Mouse (Mus musculus) ZHBTc4 (cell line): ENCODE measurements at regions not wholly inside any gene's neighbourhood (a gene's known extent, or its start where the extent isn't known, plus 50 kb on each side); places are given as distances from the start of the nearest gene placed in this dataset.

Experiments used
- DNase-seq: peaks from one replicate; pipeline ENCODE4 v3.0.0-alpha.2; 2011; ENCODE audit warnings: low read depth, low spot score

DNA sequence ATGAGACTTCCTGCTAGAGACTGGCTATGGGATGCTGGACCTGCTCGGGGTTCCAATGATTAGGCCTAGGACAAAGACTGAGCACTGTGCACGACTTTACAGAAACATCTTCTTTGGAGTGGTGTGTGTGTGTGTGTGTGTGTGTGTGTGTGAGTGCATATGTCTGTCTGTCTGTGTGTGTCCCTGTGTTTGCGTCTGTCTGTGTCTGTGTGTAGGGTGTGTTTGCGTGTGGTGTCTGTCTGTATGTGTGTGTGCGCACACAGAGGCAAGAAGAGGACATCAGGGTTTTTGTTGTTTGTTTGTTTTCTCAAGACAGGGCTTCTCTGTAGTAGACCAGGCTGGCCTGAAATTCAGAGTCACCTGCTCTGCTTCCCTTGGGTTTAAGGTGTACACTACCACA lies 51.9 kb upstream of the Slco4a1 start:
- no peak for DNase-seq

DNA sequence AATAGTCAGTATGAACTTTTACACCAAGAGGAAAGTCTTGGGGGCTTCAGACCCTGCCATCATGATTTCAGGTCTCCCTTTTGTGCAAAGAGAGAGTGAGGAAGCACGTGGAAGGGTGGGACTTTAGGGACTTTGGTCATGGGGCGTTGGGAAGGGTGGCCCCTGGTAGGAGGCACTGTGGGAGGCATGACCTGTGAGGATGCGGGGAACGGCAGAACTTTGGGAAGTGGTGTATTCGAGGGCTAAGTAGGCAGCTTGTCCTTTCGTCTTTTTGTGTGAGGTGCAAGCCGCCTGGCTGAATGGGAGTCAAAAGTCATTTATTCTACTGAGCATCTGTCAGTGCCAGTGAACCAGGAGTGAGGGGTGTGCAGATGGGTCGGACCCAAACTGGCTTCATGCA lies 52.4 kb upstream of the Slco4a1 start:
- DNase-seq, result no peak

DNA sequence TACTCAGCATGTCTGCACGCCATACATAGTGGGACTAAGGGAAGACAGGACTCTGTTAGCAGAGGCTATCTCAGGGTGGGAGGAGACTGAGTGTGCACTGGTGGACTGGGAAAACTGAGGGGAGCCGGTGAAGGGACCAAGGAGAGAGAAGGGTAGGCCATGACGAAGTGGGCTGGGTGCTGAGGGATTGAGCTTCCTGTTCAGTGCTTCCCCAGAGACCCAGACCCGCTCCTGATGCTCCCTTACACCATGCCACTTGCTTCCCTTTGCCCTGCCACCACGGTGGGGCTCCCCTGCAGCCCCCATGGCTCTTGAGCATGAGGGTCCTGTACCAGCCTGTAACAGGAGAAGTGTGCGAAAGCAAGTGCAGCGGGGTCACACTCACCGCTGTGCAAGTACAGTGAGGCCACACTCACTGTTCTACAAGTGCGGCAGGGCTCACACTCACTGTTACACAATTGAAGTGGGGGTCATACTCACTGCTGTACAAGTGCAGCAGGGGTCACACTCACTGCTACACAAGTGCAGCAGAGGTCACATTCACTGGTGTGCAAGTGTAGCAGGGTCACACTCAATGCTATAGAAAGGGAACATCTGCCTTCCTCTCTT lies 53.1 kb upstream of the Slco4a1 start:
- DNase-seq, result no peak

DNA sequence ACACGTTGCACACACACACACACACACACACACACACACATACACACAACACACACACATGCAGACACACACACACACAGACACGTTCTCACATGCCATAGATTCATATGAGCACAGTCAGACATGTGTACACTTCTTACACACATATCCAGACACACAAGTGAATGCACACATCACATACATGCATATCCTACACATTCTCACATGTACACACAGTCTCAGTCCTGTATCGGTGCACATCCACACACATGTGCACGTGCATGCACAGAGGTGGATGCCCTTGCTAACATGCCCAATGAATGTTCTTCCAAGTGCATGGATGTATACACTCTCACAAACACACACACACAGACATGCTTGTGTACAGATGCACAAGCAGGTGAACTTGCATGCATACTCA lies 53.6 kb upstream of the Slco4a1 start:
- no peak for DNase-seq

DNA sequence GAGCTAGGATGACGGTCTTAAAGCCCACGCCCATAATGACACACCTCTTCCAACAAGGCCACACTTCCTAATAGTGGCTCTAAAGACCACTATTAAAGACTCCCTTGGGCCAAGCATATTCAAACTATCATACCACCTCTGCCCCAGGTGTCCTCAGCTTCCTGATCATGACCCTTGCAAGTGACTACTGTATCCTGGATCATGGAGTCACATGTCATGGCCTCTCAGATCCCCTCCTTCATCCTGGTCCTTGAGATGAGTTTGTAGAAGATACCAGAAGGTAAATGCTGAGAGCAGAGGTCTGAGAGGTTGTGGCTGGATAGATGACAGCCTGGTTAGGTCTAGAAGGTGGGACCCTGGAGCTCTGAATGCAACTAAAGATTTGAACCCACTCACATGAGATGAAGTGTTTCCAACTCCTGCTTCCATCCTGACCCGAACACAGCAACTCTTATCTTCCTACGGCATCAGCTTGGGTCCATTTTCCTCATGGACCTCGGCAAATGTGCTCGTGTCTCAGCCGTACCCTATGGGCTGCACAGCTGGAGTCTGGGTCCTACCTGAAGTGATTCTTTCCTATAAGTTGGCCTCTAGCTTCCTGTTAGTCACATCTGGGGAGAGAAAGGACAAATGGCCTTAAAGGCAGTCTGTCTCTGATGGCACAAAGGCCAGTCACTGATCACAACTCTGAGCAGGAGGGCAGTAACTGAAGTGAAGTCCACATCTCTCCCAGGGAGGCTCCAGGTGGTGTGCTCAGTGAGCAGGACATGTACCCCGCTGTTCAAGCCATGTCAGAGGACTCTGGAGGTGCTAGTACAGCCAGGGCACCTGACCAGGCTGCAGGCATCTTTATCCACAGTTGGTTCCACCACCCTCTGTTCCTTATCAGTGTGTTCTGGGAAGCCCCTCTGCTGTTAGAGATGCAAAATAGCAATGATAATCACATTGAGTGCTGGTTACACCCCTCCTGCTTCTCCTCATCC lies 54.3 kb upstream of the Slco4a1 start:
- no peak for DNase-seq

DNA sequence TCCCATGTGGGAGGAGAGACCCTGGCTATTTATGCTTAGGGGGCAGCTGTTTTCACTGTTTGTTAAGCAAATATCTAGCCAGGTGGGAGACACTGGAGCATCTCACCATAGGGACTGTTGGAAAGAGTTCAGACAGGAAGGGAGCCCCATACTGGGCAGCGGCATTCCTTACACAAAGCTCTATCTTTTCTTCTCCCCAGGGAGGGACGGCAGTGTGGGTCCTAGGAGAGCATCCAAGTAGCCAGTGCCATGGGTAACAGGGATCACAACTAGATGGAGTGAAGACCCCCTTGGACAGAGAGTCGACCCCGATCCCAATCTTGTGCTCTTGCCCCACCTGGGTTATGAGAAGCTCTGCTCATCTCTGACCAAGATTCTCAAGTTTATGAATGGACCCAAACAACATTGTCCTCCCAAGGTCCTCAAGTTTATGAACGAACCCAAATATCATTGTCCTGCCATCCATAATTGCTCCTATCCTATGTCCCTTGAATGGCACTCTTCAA lies 55.5 kb upstream of the Slco4a1 start:
- no peak for DNase-seq

DNA sequence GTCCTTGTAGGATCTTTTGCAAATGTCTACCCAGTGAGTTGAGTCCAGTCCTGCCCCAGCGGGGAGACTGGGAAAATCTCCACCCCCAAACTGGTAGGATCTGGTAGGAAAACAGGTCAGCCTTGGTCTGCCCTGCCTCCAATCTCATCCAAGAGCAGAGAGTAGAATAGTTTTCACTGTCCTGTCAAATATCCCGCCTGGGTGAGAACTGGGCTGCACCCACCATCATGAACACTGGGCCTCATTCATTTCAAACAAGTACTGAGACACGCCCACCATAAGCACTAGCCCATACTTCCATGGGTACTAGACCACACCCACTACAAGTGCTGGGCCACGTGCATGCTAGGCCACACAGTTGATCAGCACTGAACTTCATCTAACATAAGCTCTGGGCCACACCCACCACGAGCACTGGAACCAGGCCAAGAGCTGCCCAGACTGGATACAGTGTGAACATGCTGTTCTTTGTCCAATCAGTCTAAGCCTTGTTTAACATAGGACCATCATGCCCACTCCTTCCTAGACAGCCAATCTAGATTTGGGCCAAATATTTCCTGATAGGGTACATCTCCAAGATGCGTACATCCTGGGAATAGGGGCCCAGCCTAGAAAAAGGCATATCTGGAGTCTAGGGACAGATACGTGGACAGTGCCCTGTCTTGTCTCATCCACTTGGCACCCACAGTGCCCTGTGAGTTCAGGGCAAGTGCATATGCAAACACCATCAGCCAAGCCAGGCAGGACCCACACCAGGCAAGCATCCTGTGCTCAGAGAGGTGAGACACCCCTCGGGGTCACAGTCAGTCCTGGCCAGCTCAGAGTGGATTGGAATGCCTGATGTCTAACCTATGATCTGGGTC lies 56.2 kb upstream of the Slco4a1 start:
- DNase-seq, result peak; percentile 15

DNA sequence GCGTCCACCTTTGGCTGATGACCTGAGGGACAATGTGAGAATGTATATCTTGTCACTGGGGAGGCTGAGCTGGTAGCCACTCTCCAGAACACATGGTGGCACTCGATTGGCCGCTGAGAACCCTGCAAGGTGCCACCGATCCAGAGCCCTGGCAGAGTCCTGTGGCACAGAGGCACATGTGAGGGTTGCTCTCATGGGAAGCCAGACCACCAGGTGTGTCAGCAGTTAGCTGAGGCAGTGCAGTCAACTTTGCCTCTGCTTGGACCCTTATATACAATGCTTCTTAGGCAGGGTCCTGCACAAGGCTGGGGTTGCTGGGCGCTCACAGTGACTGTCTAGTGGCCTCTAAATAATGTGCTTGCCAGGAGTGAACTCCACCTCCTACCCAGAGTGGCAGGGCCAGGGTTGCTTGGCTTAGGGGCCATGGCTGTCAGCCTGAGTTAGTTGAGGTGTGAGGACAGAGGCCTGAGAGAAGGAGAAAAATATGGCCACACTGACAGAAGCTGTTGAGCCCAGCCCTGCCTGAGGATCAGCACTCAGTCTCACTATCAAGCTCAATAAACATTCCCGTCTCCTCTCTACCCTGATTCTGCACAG lies 57.1 kb upstream of the Slco4a1 start:
- DNase-seq, result no peak

DNA sequence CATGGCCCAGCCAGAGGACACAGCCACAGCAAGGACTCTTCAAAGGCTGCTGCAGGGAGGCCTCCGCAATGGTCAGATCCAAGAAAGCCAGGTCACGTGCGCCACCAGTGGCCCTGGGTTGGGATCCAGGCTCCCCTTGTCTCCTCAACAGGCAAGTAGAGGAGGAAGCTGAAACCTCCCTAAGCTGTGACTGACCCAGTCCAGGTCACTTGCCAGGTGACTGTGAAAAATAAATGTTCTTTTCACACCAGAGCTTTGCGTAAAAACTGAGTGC lies 57.6 kb upstream of the Slco4a1 start:
- no peak for DNase-seq

DNA sequence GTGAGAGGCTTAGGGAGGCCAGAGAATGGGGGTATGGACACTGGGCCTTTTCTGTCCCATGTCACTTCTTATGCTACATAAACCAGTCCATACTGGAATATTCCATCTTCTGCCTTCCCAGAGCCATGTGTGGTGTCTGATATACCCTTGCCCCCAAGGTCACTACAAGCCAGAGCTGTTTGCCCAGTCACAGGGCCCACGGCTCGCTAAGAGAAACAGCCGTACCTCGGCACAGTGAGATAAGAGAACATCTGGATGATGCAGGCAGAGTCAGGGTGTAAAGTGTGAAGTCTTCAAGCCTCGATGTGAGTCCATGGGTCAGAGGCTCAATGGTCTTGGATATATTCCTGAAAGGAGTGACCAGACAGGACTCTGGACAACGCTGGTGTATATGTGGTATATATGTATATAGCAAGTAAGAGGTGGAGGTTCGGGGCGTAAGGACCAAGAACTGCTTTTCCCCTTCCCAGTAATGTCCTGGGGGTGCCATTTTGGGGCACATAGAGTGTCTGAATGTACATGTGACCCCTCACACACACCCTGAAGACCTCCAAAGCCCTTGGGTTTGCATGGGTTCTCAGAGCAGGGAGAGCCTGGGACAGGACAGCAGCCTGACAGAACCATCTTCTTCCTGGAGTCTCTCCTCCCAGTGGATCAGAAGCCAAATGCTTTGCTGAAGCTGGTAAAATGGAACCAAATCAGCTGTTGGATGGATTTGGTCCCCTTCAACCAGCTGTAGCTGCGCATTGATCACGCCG lies 58.1 kb upstream of the Slco4a1 start:
- no peak for DNase-seq

DNA sequence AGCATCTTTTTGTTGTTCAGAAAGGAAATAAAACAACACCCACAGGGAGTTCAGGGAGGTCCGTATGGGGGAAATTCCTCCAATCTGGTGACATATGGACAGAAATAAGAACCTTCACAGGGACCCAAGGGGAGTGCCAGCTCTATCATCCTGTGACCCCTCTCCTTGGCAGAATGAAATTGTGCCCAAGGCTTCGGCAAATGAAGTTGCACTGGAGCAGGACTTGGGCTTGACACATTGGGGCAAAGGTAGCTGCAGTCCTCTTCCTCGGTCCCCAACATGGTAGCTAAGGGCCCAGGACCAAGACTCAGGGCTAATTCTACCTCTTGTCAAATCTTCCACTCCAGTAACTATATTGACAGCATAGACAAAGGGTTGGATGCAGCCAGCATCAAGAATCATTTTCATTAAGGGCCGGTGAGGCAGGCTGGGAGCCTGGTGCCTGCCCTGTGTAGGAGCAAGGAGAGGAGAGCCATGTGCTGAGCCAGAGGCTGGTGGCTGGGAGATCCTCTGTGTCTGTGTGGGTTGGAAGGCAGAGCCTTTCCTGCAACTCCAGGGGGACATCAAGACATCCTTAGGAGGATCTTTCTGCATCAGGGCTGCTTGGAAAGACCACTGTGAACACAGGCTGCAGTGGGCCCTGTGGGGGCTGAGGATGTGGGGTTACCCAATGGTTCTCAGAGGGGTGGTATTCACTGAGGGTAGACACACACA lies 59.2 kb upstream of the Slco4a1 start:
- DNase-seq, result no peak

DNA sequence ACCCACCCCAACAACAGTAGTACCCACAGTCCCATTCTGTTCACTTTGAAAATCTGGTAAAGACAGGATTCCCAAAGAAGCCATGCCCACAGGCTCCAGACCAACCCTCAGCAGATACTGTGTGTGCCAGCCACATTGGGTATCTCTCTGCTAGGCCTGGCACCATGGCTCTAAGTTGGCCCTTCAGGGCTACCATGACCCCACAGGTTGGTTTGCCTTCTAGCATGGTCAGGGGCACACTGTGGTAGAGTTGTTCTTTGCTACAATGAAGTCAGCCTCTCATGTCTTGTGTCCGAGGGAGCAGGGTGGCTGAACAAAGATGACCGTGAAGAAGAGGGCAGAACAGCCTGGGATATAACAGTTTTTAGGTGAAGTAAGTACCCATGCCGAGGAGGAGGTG lies 59.8 kb upstream of the Slco4a1 start:
- DNase-seq, result no peak

DNA sequence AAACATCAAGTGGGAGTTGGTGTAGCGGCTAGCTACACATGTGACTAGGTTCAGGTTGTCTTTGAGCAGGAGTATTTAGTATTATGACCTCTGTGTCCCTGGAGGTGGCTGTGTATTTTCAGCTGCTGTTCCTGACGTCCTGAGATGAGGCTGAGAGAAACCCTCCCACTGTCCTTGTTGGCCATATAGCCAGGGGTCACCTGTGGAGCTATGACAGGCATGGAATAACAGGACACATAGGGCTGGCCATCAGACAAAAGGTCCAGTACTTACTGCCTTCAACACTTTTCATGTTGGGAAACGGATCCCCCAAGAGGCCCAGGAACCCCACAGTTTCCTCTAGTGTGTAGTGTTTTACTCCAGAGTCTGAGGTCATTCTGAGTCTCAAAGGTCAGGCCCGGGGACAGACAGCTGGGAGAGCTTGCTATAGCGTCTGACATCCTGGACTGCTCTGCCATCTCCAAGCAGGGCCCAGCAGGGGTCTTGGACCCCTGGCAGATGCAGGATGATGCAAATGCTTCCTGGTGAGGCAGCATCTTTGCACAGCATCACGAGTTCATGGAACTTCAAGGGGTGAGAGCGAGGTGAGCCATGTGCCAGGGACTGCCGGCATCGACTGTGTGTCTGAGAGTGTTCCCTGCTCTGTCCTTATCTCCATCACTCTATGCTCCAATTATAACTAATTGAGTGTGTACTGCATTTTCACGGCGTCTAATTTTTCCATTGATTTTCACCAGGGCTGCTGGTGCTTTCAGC lies 60.6 kb upstream of the Slco4a1 start:
- DNase-seq, result no peak

DNA sequence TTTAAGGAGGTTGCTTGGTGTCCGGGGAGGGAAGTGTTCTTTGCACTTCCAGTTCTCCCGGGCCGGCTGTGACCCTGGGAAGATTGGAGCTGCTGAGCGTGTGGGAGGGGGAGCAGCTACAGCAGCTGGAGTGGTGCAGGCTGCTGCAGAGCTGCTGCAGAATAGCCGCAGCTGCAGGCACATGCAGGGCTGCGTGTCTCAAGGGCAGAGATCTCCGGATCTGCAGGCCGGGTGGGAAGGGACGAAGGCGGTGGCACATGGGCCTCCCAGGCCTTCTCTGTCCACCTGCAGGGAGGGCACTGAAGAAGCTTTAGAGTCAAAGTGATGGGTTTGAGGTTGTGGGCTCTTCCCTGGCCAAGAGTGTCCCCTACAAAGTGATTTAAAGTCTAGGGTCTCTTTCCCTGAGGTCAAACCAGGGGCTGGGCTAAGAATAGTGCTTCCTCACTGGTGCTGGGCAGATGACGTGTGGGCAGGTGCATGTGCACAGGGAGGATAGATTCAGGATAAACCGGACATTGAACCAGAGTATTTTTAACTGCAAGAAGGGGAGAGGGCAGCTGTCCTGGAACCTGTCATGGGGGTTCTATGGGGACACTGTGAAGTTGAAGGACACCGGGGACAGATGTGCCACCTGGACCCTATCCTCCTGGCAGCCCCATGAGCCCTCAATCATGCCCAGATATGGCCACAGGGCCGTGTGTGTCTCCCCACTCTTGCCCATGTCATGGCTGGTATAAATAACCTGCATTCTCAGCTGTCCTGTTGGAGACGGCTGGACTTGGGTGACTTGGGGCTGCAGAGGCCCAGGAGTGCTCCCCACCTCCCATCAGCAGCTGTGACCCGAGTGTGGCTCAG lies 58.6 kb upstream of the Gata5 start:
- DNase-seq, result no peak

DNA sequence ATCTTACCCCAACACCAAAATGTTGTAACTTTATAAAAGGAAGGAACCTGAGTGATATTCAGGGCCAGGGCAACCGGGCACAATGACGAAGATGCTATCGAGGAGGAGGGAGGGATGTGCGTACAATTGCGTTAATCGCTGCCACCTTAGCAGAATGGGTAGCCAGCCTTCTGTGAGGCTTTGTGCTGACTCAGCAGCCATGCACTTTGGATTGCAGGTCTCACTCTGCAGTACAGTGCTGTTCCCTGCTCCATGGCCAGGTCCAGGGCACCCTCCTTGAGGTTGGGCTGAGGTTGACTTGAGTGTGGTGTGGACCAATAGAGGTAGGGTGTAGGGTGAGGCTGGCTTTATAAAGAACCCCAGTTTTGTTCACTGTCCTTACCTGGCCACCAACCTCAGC lies 57.8 kb upstream of the Gata5 start:
- DNase-seq, result no peak

DNA sequence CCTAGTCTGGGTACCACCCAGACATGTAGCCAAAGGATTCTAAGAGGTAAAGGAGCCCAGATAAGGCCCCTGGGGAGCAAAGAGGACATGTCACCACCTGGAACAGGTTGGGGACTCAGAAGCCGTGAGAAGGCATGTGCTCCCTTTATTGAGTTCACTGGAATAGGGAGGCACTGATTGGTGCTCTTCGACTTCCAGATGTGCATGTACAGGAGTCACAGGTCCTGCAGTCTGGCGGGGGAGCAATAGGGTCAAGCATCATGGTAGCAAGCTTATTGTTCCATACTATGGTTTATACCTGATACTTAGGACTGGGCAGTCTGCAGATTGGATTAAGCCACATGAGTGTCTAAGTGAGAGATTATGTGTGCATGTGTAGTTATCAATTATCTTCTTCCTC lies 56.9 kb upstream of the Gata5 start:
- no peak for DNase-seq

DNA sequence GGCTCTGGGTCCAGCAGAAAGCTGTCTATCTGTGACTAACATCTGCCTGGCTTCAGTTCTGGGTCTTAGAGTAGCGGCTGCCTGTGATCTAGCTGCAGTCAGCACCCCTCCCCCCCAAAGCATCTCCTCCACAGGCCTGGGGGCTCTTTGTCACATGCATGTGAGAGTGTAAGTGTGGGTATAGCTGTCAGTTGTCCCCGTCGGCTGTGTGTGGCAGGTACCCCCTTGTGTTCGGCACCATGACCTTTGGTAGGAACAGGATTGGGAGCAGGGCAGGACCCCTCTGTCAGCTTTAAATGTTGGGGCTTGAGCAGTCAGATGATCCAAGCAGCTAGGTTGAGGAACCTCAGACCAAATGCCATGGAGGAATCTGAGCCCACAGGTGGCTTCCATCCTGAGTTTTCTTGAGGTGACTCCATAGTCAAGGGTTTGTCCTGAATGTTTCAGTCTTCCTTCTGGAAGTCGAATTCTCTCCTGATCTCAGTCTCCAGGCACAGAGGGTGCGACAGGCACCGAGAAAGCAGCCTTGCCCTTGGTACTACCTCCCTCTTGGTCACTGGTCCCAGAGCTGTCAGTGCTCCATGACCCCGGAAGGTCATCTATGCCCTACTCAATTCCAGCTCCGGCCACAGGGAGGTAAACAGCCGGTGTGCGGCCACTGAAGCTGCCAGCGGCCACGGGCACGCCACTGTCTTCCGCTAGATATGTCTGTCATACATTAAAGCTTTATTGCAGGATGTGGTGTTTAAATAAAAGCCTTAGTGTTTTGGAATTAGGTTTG lies 55.9 kb upstream of the Gata5 start:
- no peak for DNase-seq

DNA sequence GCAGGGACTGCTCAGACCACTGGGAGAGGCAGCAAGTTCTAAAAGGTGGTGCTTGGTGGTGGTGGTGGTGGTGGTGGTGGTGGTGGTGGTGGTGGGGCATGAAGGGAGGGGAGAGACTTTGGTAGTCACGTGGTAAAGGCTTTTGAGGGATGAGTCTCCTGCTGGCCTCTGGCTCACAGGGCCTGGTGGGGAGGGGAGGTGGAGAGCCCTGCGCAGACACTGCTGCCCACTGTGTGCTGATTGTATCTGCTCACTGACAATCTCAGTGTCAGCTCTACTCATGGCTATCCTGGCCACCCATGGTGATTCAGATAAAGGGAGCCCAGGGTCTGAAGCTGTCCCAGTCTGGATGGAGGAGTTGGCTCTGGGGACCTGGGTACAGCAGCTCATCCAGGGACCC lies 55.0 kb upstream of the Gata5 start:
- no peak for DNase-seq
